Comparison of ENCODE assay signal across 7 mouse cellular contexts in the genomic region with DNA sequence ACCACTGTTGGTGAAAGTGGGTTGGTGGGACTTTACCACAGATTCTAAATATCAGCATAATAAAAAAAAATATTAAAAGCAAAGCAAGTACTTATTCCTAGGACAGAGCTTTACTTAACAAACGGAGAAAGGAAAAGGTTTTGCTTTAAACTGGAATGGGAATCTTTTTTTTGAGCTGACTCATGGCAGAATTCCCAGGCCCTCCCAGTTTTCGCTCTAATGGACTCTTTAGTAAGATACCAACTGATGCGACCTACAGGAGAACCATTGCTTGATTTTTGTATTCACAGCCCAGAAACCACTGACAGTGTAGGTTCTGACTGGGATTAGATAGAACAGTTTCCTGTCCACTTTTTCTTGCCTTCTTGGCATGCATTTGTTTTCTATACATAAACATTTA. TPM values are rescaled to one million over a fixed set of nuclear protein-coding genes. Genes with fewer than 3 reads are reported as not detected.
A peak's percentile ranks its signal among the peaks of the same experiment; 100 is the strongest.
DNase-seq lines count a peak whose midpoint lies in the region; ATAC-seq and TF ChIP-seq lines count a peak whose summit lies in the region.

No protein-coding gene starts in this region.

- WGBS in liver, adult 2 months: 27% methylated on average over 3 of the region's 3 CpGs
- WGBS in embryonic facial prominence, embryonic 14.5 days: 57% methylated on average over 3 of the region's 3 CpGs
- WGBS in intestine, embryonic 14.5 days: 72% methylated on average over 3 of the region's 3 CpGs
- WGBS in neural tube, embryonic 12.5 days: 70% methylated on average over 3 of the region's 3 CpGs

- H3K9me3 ChIP-seq in embryonic facial prominence, embryonic 14.5 days (ENCODE audit: control insufficient read depth, low read length): no peaks in the 10 kb centered on the region
- no peaks in the 10 kb centered on the region for H3K9me3 ChIP-seq in intestine, embryonic 14.5 days (ENCODE audit: control insufficient read depth, low read length)
- no peaks in the 10 kb centered on the region for H3K9me3 ChIP-seq in neural tube, embryonic 12.5 days

- peaks cover 18% of the 10 kb centered on the region; the same call in 1 of the 2 replicates for H3K79me2 ChIP-seq in liver, adult 2 months (ENCODE audit: control insufficient read depth, insufficient read depth, low read length)

- peaks cover 22% of the 10 kb centered on the region for H3K36me3 ChIP-seq in liver, adult 2 months (ENCODE audit: control insufficient read depth, insufficient read depth, low read length)
- H3K36me3 ChIP-seq in embryonic facial prominence, embryonic 14.5 days (ENCODE audit: control insufficient read depth, insufficient read depth, low read length): peaks cover 25% of the 10 kb centered on the region
- H3K36me3 ChIP-seq in intestine, embryonic 14.5 days (ENCODE audit: control insufficient read depth, insufficient read depth, low read length): peaks cover 31% of the 10 kb centered on the region
- peaks cover 24% of the 10 kb centered on the region for H3K36me3 ChIP-seq in neural tube, embryonic 12.5 days

- H3K4me1 ChIP-seq in liver, adult 2 months (ENCODE audit: control insufficient read depth, insufficient read depth, low read length): peaks cover 6% of the 10 kb centered on the region
- peaks cover 21% of the 10 kb centered on the region for H3K4me1 ChIP-seq in embryonic facial prominence, embryonic 14.5 days (ENCODE audit: control insufficient read depth, insufficient read depth, low read length)
- peaks cover 8% of the 10 kb centered on the region for H3K4me1 ChIP-seq in intestine, embryonic 14.5 days (replicated peaks; ENCODE audit: control insufficient read depth, insufficient read depth, low read length)
- peaks cover 13% of the 10 kb centered on the region for H3K4me1 ChIP-seq in neural tube, embryonic 12.5 days

- ATAC-seq in embryonic facial prominence, embryonic 14.5 days (ENCODE audit: low read depth): no peak
- ATAC-seq in intestine, embryonic 14.5 days (replicated peaks; ENCODE audit: low FRiP score, low TSS enrichment, low read depth): no peak
- ATAC-seq in neural tube, embryonic 12.5 days (ENCODE audit: low FRiP score, low read depth): no peak

- peak; percentile 38 for DNase-seq in liver, adult 2 months (ENCODE audit: extremely low read depth, low read depth, low spot score)
- DNase-seq in liver: no peak
- DNase-seq in embryonic facial prominence, embryonic 14.5 days (ENCODE audit: low spot score): no peak
- no peak for DNase-seq in intestine, embryonic 14.5 days (ENCODE audit: low spot score)
- no peak for DNase-seq in thymus, postnatal 10 days (ENCODE audit: low spot score in 2 of 2)
- no peak for DNase-seq in urinary bladder, postnatal 10 days (ENCODE audit: low spot score)

- no peaks in the 10 kb centered on the region for H3K27me3 ChIP-seq in liver, adult 2 months (ENCODE audit: control insufficient read depth, insufficient read depth, low read length)
- H3K27me3 ChIP-seq in embryonic facial prominence, embryonic 14.5 days (replicated peaks; ENCODE audit: control insufficient read depth, insufficient read depth, low read length): no peaks in the 10 kb centered on the region
- no peaks in the 10 kb centered on the region for H3K27me3 ChIP-seq in intestine, embryonic 14.5 days (replicated peaks; ENCODE audit: control insufficient read depth, insufficient read depth, low read length)
- no peaks in the 10 kb centered on the region for H3K27me3 ChIP-seq in neural tube, embryonic 12.5 days (replicated peaks)

- peak overlapping the region; percentile 75 for H3K4me2 ChIP-seq in embryonic facial prominence, embryonic 14.5 days (ENCODE audit: low read depth, low read length)
- peak overlapping the region; percentile 72 for H3K4me2 ChIP-seq in intestine, embryonic 14.5 days (ENCODE audit: low read length)
- peak overlapping the region; percentile 70 for H3K4me2 ChIP-seq in neural tube, embryonic 12.5 days (replicated peaks)

- TF ChIP-seq CTCF in liver, adult 2 months (IDR thresholded peaks at IDR 0.05; ENCODE audit: low read depth, low read length): no peak

- TF ChIP-seq POLR2A in liver, adult 2 months (IDR thresholded peaks at IDR 0.05; ENCODE audit: extremely low read depth, insufficient read depth, low read length): no peak

- H3K27ac ChIP-seq in liver, adult 2 months (replicated peaks; ENCODE audit: insufficient read depth, low read depth, low read length): no peak overlapping the region
- H3K27ac ChIP-seq in embryonic facial prominence, embryonic 14.5 days (replicated peaks; ENCODE audit: low read depth, low read length): no peak overlapping the region
- H3K27ac ChIP-seq in intestine, embryonic 14.5 days (ENCODE audit: low read depth): no peak overlapping the region
- H3K27ac ChIP-seq in neural tube, embryonic 12.5 days: no peak overlapping the region

- H3K9ac ChIP-seq in liver, adult 2 months (ENCODE audit: low read depth, low read length): no peak overlapping the region
- no peak overlapping the region for H3K9ac ChIP-seq in embryonic facial prominence, embryonic 14.5 days (ENCODE audit: low read depth, low read length)
- no peak overlapping the region for H3K9ac ChIP-seq in intestine, embryonic 14.5 days (ENCODE audit: low read length)
- H3K9ac ChIP-seq in neural tube, embryonic 12.5 days: no peak overlapping the region

- no peak overlapping the region for H3K4me3 ChIP-seq in liver, adult 2 months (ENCODE audit: insufficient read depth, low read depth, low read length)
- peak overlapping the region; percentile 73 for H3K4me3 ChIP-seq in embryonic facial prominence, embryonic 14.5 days (ENCODE audit: low read depth, low read length)
- H3K4me3 ChIP-seq in intestine, embryonic 14.5 days (ENCODE audit: low read depth, low read length): peak overlapping the region; percentile 78; the same call in 1 of the 2 replicates
- 0 out of 2 replicates have a peak overlapping the region, but pooled peaks have one; percentile 89 for H3K4me3 ChIP-seq in neural tube, embryonic 12.5 days

RNA-seq across cellular contexts. Expression of gene Cacybp, which starts 2.1 kb away (rescaled TPM):
- total RNA-seq in liver, adult 2 months (2014; rRNA removed): 20.2 and 26.7 TPM in 2 replicates
- polyA plus RNA-seq in liver, adult 2 months (2012; rRNA removed): 5.8 and 8.1 TPM in 2 replicates
- 212 and 215 TPM in 2 replicates for polyA plus RNA-seq in embryonic facial prominence, embryonic 14.5 days (2014; fragmentation: Nextera tagmentation; extraction: Ambion mirVana)
- 235 TPM in 2 replicates for polyA plus RNA-seq in intestine, embryonic 14.5 days (2014; fragmentation: Nextera tagmentation; extraction: Ambion mirVana)
- polyA plus RNA-seq in neural tube, embryonic 12.5 days (2016; fragmentation: Nextera tagmentation; extraction: Ambion mirVana): 245 and 262 TPM in 2 replicates

RNA-seq across cellular contexts. Expression of gene Mrps14, which starts 15.6 kb away (rescaled TPM):
- total RNA-seq in liver, adult 2 months (2014; rRNA removed): 26.3 and 32.9 TPM in 2 replicates
- 19.6 and 22.4 TPM in 2 replicates for polyA plus RNA-seq in liver, adult 2 months (2012; rRNA removed)
- polyA plus RNA-seq in embryonic facial prominence, embryonic 14.5 days (2014; fragmentation: Nextera tagmentation; extraction: Ambion mirVana): 238 and 243 TPM in 2 replicates
- polyA plus RNA-seq in intestine, embryonic 14.5 days (2014; fragmentation: Nextera tagmentation; extraction: Ambion mirVana): 262 and 276 TPM in 2 replicates
- polyA plus RNA-seq in neural tube, embryonic 12.5 days (2016; fragmentation: Nextera tagmentation; extraction: Ambion mirVana): 177 and 199 TPM in 2 replicates

RNA-seq across cellular contexts. Expression of gene Tnn, which starts 57.2 kb away (rescaled TPM):
- 0.07 TPM in 1 of 2 replicates, not detected in the other for total RNA-seq in liver, adult 2 months (2014; rRNA removed)
- not detected in 2 replicates for polyA plus RNA-seq in liver, adult 2 months (2012; rRNA removed)
- polyA plus RNA-seq in embryonic facial prominence, embryonic 14.5 days (2014; fragmentation: Nextera tagmentation; extraction: Ambion mirVana): 10.9 and 17.2 TPM in 2 replicates
- 10.5 and 11.9 TPM in 2 replicates for polyA plus RNA-seq in intestine, embryonic 14.5 days (2014; fragmentation: Nextera tagmentation; extraction: Ambion mirVana)
- polyA plus RNA-seq in neural tube, embryonic 12.5 days (2016; fragmentation: Nextera tagmentation; extraction: Ambion mirVana): 0.15 and 0.19 TPM in 2 replicates

Comparison
In these comparisons a context has a peak if more than half of its experiments do, and no peak if none do; other contexts are left out.
1. RNA of gene Cacybp, which starts 2.1 kb away (polyA plus RNA-seq): 245 to 262 TPM in neural tube, embryonic 12.5 days, 235 TPM in intestine, embryonic 14.5 days and 212 to 215 TPM in embryonic facial prominence, embryonic 14.5 days; 5.8 to 8.1 TPM in liver, adult 2 months; every median in the first group is over 10 times any median in the second.
2. Peak in every context shown above with its lines, with median percentiles within 50 percentile points of each other: H3K4me2 ChIP-seq.